Mouse (Mus musculus): ENCODE measurements at regions not wholly inside any gene's neighbourhood (a gene's known extent, or its start where the extent isn't known, plus 50 kb on each side); places are given as distances from the start of the nearest gene placed in this dataset.

GRCm38 (mm10) chr8:126807171-126807768 is 138.4 kb downstream of the Tomm20 start:
- TF ChIP-seq CTCF (IDR thresholded peaks at IDR 0.05; ENCODE audit: borderline replicate concordance, extremely low read depth, insufficient read depth, insufficient read length) = no peak
- TF ChIP-seq POLR2A (IDR thresholded peaks at IDR 0.05; ENCODE audit: borderline replicate concordance, extremely low read depth, insufficient read depth, insufficient read length, poor library complexity, severe bottlenecking) = no peak
